Mouse (Mus musculus): Measurements from ENCODE around the gene Pkd2l1. TPM values are rescaled to one million over a fixed set of nuclear protein-coding genes. Genes with fewer than 3 reads are reported as not detected.
"Not testable (repeated sequence)": the region's sequence is repeated elsewhere in the genome, so short reads cannot be mapped to it uniquely, and the experiment has no call there.

The Pkd2l1 gene
- total RNA-seq, 2 experiments from 2014 or later, result 0.14 to 0.16 TPM

GRCm38 (mm10) chr19:44174835-44175234 lies 17.4 kb downstream of the Pkd2l1 start:
- intact Hi-C loops (cut with DNase I), result no loop called here
- DNase-seq (ENCODE audit: low spot score in 2 of 2), result no peak

- DNase-seq (ENCODE audit: low spot score in 2 of 2), result peak; percentile 11 to 22
- intact Hi-C loops (cut with DNase I), result loop anchor here (5.0 kb wide), 1 partner anchor 256 kb away; no protein-coding TSS in a partner anchor
Observed at GRCm38 (mm10) chr19:44161515-44161914, 30.7 kb downstream of the Pkd2l1 start.

GRCm38 (mm10) chr19:44159386-44159785 lies 32.9 kb downstream of the Pkd2l1 start:
- DNase-seq (ENCODE audit: low spot score in 2 of 2), result no peak
- intact Hi-C loops (cut with DNase I), result no loop called here

GRCm38 (mm10) chr19:44157005-44157404 lies 35.2 kb downstream of the Pkd2l1 start:
- no peak for DNase-seq (ENCODE audit: low spot score in 2 of 2)
- intact Hi-C loops (cut with DNase I), result no loop called here

GRCm38 (mm10) chr19:44153781-44154180 lies 38.5 kb downstream of the Pkd2l1 start:
- no peak for DNase-seq (ENCODE audit: low spot score in 2 of 2)
- intact Hi-C loops (cut with DNase I), result no loop called here

- intact Hi-C loops (cut with DNase I), result loop anchor here (5.0 kb wide), 2 partner anchors 153 to 388 kb away; no protein-coding TSS in a partner anchor
Observed at GRCm38 (mm10) chr19:44148991-44149390, 43.3 kb downstream of the Pkd2l1 start.

GRCm38 (mm10) chr19:44148345-44148744 lies 43.9 kb downstream of the Pkd2l1 start:
- DNase-seq (ENCODE audit: low spot score in 2 of 2), result no peak
- intact Hi-C loops (cut with DNase I), result loop anchor here (5.0 kb wide), 2 partner anchors 154 to 389 kb away; no protein-coding TSS in a partner anchor

More at GRCm38 (mm10) chr19:44148991-44149390, 43.3 kb downstream of the Pkd2l1 start:
- DNase-seq (ENCODE audit: low spot score in 2 of 2), result no peak

GRCm38 (mm10) chr19:44146951-44147350 lies 45.3 kb downstream of the Pkd2l1 start:
- intact Hi-C loops (cut with DNase I), result loop anchor here (5.0 kb wide), 2 partner anchors 155 to 390 kb away; no protein-coding TSS in a partner anchor
- no peak for DNase-seq (ENCODE audit: low spot score in 2 of 2)

- DNase-seq (ENCODE audit: low spot score in 2 of 2), result no peak
- intact Hi-C loops (cut with DNase I), result loop anchor here (5.0 kb wide), 2 partner anchors 156 to 391 kb away; no protein-coding TSS in a partner anchor
Observed at GRCm38 (mm10) chr19:44146568-44146879, 45.7 kb downstream of the Pkd2l1 start.

GRCm38 (mm10) chr19:44145702-44146567 lies 46.3 kb downstream of the Pkd2l1 start, which contains the start of gene Bloc1s2:
TSS of gene Bloc1s2 (minus strand) at chr19:44146446.
- peak; percentile 88 to 93 for DNase-seq (ENCODE audit: low spot score in 2 of 2)
- intact Hi-C loops (cut with DNase I), result loop anchor here (5.0 kb wide), 2 partner anchors 156 to 391 kb away; no protein-coding TSS in a partner anchor

- intact Hi-C loops (cut with DNase I), result no loop called here
- no peak for DNase-seq (ENCODE audit: low spot score in 2 of 2)
Observed at GRCm38 (mm10) chr19:44144366-44144765, 47.9 kb downstream of the Pkd2l1 start.

- intact Hi-C loops (cut with DNase I), result no loop called here
- peak in 1 of 2 experiments; percentile 6 for DNase-seq (ENCODE audit: low spot score in 2 of 2)
Observed at GRCm38 (mm10) chr19:44135960-44136485, 56.2 kb downstream of the Pkd2l1 start.

GRCm38 (mm10) chr19:44135072-44135959 lies 56.9 kb downstream of the Pkd2l1 start, which contains the start of gene Cwf19l1:
TSS of gene Cwf19l1 (minus strand) at chr19:44135876.
- intact Hi-C loops (cut with DNase I), result no loop called here
- peak; percentile 87 to 92 for DNase-seq (ENCODE audit: low spot score in 2 of 2)

- no peak for DNase-seq (ENCODE audit: low spot score in 2 of 2)
- intact Hi-C loops (cut with DNase I), result no loop called here
Observed at GRCm38 (mm10) chr19:44132917-44133316, 59.3 kb downstream of the Pkd2l1 start.

- intact Hi-C loops (cut with DNase I), result no loop called here
- DNase-seq (ENCODE audit: low spot score in 2 of 2), result no peak
Observed at GRCm38 (mm10) chr19:44128560-44128959, 63.7 kb downstream of the Pkd2l1 start.

- intact Hi-C loops (cut with DNase I), result no loop called here
- DNase-seq (ENCODE audit: low spot score in 2 of 2), result no peak
Observed at GRCm38 (mm10) chr19:44127729-44128497, 64.3 kb downstream of the Pkd2l1 start.

- no peak for DNase-seq (ENCODE audit: low spot score in 2 of 2)
- intact Hi-C loops (cut with DNase I), result no loop called here
Observed at GRCm38 (mm10) chr19:44121137-44121536, 71.1 kb downstream of the Pkd2l1 start.

GRCm38 (mm10) chr19:44120686-44121085 lies 71.6 kb downstream of the Pkd2l1 start:
- DNase-seq (ENCODE audit: low spot score in 2 of 2); intact Hi-C loops (cut with DNase I): not testable (repeated sequence)

GRCm38 (mm10) chr19:44117793-44118192 lies 74.4 kb downstream of the Pkd2l1 start:
- DNase-seq (ENCODE audit: low spot score in 2 of 2), result no peak
- intact Hi-C loops (cut with DNase I), result no loop called here
